Mouse (Mus musculus): ENCODE measurements around the gene Olfr610. TPM values are rescaled to one million over a fixed set of nuclear protein-coding genes. Genes with fewer than 3 reads are reported as not detected.
"Not testable (repeated sequence)": the region's sequence is repeated elsewhere in the genome, so short reads cannot be mapped to it uniquely, and the experiment has no call there.

Gene Olfr610
- polyA plus RNA-seq, 2 experiments, result not detected

DNA sequence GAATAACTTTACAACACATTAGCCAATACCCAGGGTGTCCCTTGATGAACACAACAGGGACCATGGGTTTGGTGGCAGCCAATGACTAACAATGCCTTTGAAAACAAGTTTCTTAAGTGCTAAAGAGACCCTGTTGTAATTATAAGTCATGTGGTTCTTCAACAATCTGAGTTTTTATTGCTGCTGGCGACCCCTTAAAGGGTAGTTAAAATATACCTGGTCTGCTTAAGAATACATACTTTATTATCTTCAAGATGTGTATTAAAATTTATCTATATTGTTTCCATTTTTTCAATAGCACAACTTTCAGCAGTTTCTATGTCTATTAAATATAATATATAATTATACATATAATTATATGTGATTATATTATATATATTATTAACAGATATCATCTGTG, 14.0 kb downstream of the Olfr610 start, which contains the start of gene Olfr609:
Olfr609 (minus strand) TSS at position 101 of the 400 bp plus-strand sequence.
- no peak for ATAC-seq (ENCODE audit: insufficient read depth)
- H3K4me2 ChIP-seq (ENCODE audit: low read depth), result no peak within 1 kb of the TSS
- H3K27me3 ChIP-seq (ENCODE audit: control insufficient read depth, insufficient read depth, low read length), result no peaks in the 10 kb centered on the region
- no peak within 1 kb of the TSS for H3K27ac ChIP-seq
- H3K36me3 ChIP-seq (replicated peaks; ENCODE audit: control insufficient read depth, insufficient read depth, low read depth), result no peaks in the 10 kb centered on the region
- no peak within 1 kb of the TSS for H3K9ac ChIP-seq (replicated peaks)
- DNase-seq (ENCODE audit: low read depth in 3 of 3, low spot score in 3 of 3), result no peak
- H3K4me3 ChIP-seq (ENCODE audit: insufficient read depth in 1 of 2, low read depth in 2 of 2, low read length in 2 of 2), result no peak within 1 kb of the TSS
- TF ChIP-seq EP300 (IDR thresholded peaks at IDR 0.05; ENCODE audit: low read depth), result no peak
- no peak for TF ChIP-seq CTCF (IDR thresholded peaks at IDR 0.05; ENCODE audit: low read depth)
- WGBS (ENCODE audit: insufficient replicate concordance), result 37% methylated on average over 1 of the region's 1 CpGs
- no peaks in the 10 kb centered on the region for H3K4me1 ChIP-seq (replicated peaks; ENCODE audit: control insufficient read depth in 2 of 2, insufficient read depth in 2 of 2, low read length in 1 of 2)
- H3K9me3 ChIP-seq (ENCODE audit: control insufficient read depth, low read length), result no peaks in the 10 kb centered on the region

DNA sequence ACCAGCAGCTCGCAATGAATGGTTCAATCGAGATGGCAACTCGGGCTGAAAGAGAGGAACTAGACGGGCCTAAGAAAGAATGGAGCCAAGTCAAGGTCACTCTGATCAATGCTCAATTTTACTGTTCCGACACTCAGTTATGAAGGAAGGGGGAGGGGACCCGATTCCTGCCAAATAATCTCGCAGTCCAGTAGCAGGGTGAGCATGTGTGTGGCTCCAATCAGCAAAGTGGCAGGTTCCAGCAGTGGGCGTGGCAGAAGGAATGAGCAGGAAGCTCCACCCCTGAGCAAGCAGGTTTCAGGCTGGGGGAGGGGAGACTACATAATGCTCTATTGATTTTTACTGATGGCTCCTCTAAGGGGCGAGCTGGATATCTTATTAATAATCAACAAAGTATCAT, 34.8 kb downstream of the Olfr610 start:
- H3K4me2 ChIP-seq (ENCODE audit: low read depth); H3K36me3 ChIP-seq (replicated peaks; ENCODE audit: control insufficient read depth, insufficient read depth, low read depth); DNase-seq (ENCODE audit: low read depth in 3 of 3, low spot score in 3 of 3); H3K27ac ChIP-seq; H3K27me3 ChIP-seq (ENCODE audit: control insufficient read depth, insufficient read depth, low read length); H3K9me3 ChIP-seq (ENCODE audit: control insufficient read depth, low read length); H3K9ac ChIP-seq (replicated peaks); H3K4me3 ChIP-seq (ENCODE audit: insufficient read depth in 1 of 2, low read depth in 2 of 2, low read length in 2 of 2); ATAC-seq (ENCODE audit: insufficient read depth); H3K4me1 ChIP-seq (replicated peaks; ENCODE audit: control insufficient read depth in 2 of 2, insufficient read depth in 2 of 2, low read length in 1 of 2): not testable (repeated sequence)
- WGBS (ENCODE audit: insufficient replicate concordance), result 61% methylated on average over 9 of the region's 9 CpGs

DNA sequence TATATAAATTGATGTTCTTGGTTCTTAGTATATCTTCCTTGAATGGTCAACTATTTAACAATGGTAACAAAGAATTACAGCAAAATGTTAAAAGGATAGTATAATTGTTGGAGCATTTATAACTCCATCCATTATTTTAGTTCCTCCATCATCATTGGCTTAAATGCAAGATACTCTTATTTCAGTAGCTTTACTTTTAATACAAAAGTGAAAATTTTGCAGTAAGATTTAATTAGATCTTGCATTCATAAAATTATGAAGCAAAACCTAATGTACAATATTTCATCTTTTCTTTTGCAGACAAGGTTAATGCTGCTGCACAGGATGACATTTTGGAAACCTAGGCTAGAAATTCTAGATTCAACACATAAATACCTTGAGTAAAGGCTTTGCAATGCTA, 42.3 kb downstream of the Olfr610 start, which contains the start of gene Olfr608:
Olfr608 (plus strand) TSS at position 301 of the 400 bp plus-strand sequence.
- Histone ChIP-seq H3K36me3 (replicated peaks; ENCODE audit: control insufficient read depth, insufficient read depth, low read depth) (no peaks in the 10 kb centered on the region), H3K9me3 (ENCODE audit: control insufficient read depth, low read length) (no peaks in the 10 kb centered on the region), H3K4me2 (ENCODE audit: low read depth) (no peak within 1 kb of the TSS), H3K9ac (replicated peaks) (no peak within 1 kb of the TSS), H3K4me3 (ENCODE audit: insufficient read depth in 1 of 2, low read depth in 2 of 2, low read length in 2 of 2) (no peak within 1 kb of the TSS), H3K27me3 (ENCODE audit: control insufficient read depth, insufficient read depth, low read length) (no peaks in the 10 kb centered on the region), H3K27ac (no peak within 1 kb of the TSS), H3K4me1 (replicated peaks; ENCODE audit: control insufficient read depth in 2 of 2, insufficient read depth in 2 of 2, low read length in 1 of 2) (no peaks in the 10 kb centered on the region)
- no peak for DNase-seq (ENCODE audit: low read depth in 3 of 3, low spot score in 3 of 3)
- TF ChIP-seq EP300 (IDR thresholded peaks at IDR 0.05; ENCODE audit: low read depth), result no peak
- no peak for TF ChIP-seq CTCF (IDR thresholded peaks at IDR 0.05; ENCODE audit: low read depth)
- ATAC-seq (ENCODE audit: insufficient read depth), result no peak

GRCm38 (mm10) chr7:103460590-103460989, 51.3 kb downstream of the Olfr610 start:
- H3K27me3 ChIP-seq (ENCODE audit: control insufficient read depth, insufficient read depth, low read length), result no peaks in the 10 kb centered on the region
- no peak for DNase-seq (ENCODE audit: low read depth in 3 of 3, low spot score in 3 of 3)
- no peaks in the 10 kb centered on the region for H3K36me3 ChIP-seq (replicated peaks; ENCODE audit: control insufficient read depth, insufficient read depth, low read depth)
- no peak overlapping the region for H3K4me2 ChIP-seq (ENCODE audit: low read depth)
- no peak overlapping the region for H3K4me3 ChIP-seq (ENCODE audit: insufficient read depth in 1 of 2, low read depth in 2 of 2, low read length in 2 of 2)
- H3K27ac ChIP-seq, result no peak overlapping the region
- no peaks in the 10 kb centered on the region for H3K4me1 ChIP-seq (replicated peaks; ENCODE audit: control insufficient read depth in 2 of 2, insufficient read depth in 2 of 2, low read length in 1 of 2)
- no peak for ATAC-seq (ENCODE audit: insufficient read depth)
- H3K9ac ChIP-seq (replicated peaks), result no peak overlapping the region
- no peak for TF ChIP-seq EP300 (IDR thresholded peaks at IDR 0.05; ENCODE audit: low read depth)
- TF ChIP-seq CTCF (IDR thresholded peaks at IDR 0.05; ENCODE audit: low read depth), result no peak
- 73% methylated on average over 5 of the region's 5 CpGs for WGBS (ENCODE audit: insufficient replicate concordance)
- H3K9me3 ChIP-seq (ENCODE audit: control insufficient read depth, low read length), result no peaks in the 10 kb centered on the region

Other genes with a start within 250 kb of the Olfr610 start
- gene Olfr596, start 206.5 kb downstream of the Olfr610 start, polyA plus RNA-seq (2012; rRNA removed), result not detected in 2 replicates
- gene Olfr596, start 206.5 kb downstream of the Olfr610 start, polyA plus RNA-seq (2014; fragmentation: Nextera tagmentation; extraction: Ambion mirVana), result not detected in 2 replicates
- gene Olfr597, start 195.8 kb downstream of the Olfr610 start, polyA plus RNA-seq (2012; rRNA removed), result not detected in 2 replicates
- not detected in 2 replicates for gene Olfr597, start 195.8 kb downstream of the Olfr610 start, polyA plus RNA-seq (2014; fragmentation: Nextera tagmentation; extraction: Ambion mirVana)
- not detected in 2 replicates for gene Olfr598, start 188.6 kb downstream of the Olfr610 start, polyA plus RNA-seq (2012; rRNA removed)
- gene Olfr598, start 188.6 kb downstream of the Olfr610 start, polyA plus RNA-seq (2014; fragmentation: Nextera tagmentation; extraction: Ambion mirVana), result not detected in 2 replicates
- not detected in 2 replicates for gene Olfr599, start 176.2 kb downstream of the Olfr610 start, polyA plus RNA-seq (2012; rRNA removed)
- not detected in 2 replicates for gene Olfr599, start 176.2 kb downstream of the Olfr610 start, polyA plus RNA-seq (2014; fragmentation: Nextera tagmentation; extraction: Ambion mirVana)
- gene Olfr600, start 162.5 kb downstream of the Olfr610 start, polyA plus RNA-seq (2012; rRNA removed), result not detected in 2 replicates
- not detected in 2 replicates for gene Olfr600, start 162.5 kb downstream of the Olfr610 start, polyA plus RNA-seq (2014; fragmentation: Nextera tagmentation; extraction: Ambion mirVana)
- gene Olfr601, start 149.5 kb downstream of the Olfr610 start, polyA plus RNA-seq (2012; rRNA removed), result not detected in 2 replicates
- not detected in 2 replicates for gene Olfr601, start 149.5 kb downstream of the Olfr610 start, polyA plus RNA-seq (2014; fragmentation: Nextera tagmentation; extraction: Ambion mirVana)
- gene Olfr603, start 125.9 kb downstream of the Olfr610 start, polyA plus RNA-seq (2012; rRNA removed), result not detected in 2 replicates
- gene Olfr603, start 125.9 kb downstream of the Olfr610 start, polyA plus RNA-seq (2014; fragmentation: Nextera tagmentation; extraction: Ambion mirVana), result not detected in 2 replicates
- not detected in 2 replicates for gene Usp17lc, start 97.0 kb downstream of the Olfr610 start, polyA plus RNA-seq (2012; rRNA removed)
- not detected in 2 replicates for gene Usp17lc, start 97.0 kb downstream of the Olfr610 start, polyA plus RNA-seq (2014; fragmentation: Nextera tagmentation; extraction: Ambion mirVana)
- gene Olfr605, start 66.7 kb downstream of the Olfr610 start, polyA plus RNA-seq (2012; rRNA removed), result not detected in 2 replicates
- not detected in 2 replicates for gene Olfr605, start 66.7 kb downstream of the Olfr610 start, polyA plus RNA-seq (2014; fragmentation: Nextera tagmentation; extraction: Ambion mirVana)
- gene Olfr606, start 63.1 kb downstream of the Olfr610 start, polyA plus RNA-seq (2012; rRNA removed), result not detected in 2 replicates
- gene Olfr606, start 63.1 kb downstream of the Olfr610 start, polyA plus RNA-seq (2014; fragmentation: Nextera tagmentation; extraction: Ambion mirVana), result not detected in 2 replicates
- gene Olfr607, start 48.0 kb downstream of the Olfr610 start, polyA plus RNA-seq (2012; rRNA removed), result not detected in 2 replicates
- gene Olfr607, start 48.0 kb downstream of the Olfr610 start, polyA plus RNA-seq (2014; fragmentation: Nextera tagmentation; extraction: Ambion mirVana), result not detected in 2 replicates
- not detected in 2 replicates for gene Olfr608, start 42.2 kb downstream of the Olfr610 start, polyA plus RNA-seq (2012; rRNA removed)
- not detected in 2 replicates for gene Olfr608, start 42.2 kb downstream of the Olfr610 start, polyA plus RNA-seq (2014; fragmentation: Nextera tagmentation; extraction: Ambion mirVana)
- gene Olfr609, start 14.1 kb downstream of the Olfr610 start, polyA plus RNA-seq (2012; rRNA removed), result not detected in 2 replicates
- not detected in 2 replicates for gene Olfr609, start 14.1 kb downstream of the Olfr610 start, polyA plus RNA-seq (2014; fragmentation: Nextera tagmentation; extraction: Ambion mirVana)
- not detected in 2 replicates for gene Olfr611, start 8.7 kb upstream of the Olfr610 start, polyA plus RNA-seq (2012; rRNA removed)
- gene Olfr611, start 8.7 kb upstream of the Olfr610 start, polyA plus RNA-seq (2014; fragmentation: Nextera tagmentation; extraction: Ambion mirVana), result not detected in 2 replicates
- gene Olfr612, start 30.6 kb upstream of the Olfr610 start, polyA plus RNA-seq (2012; rRNA removed), result not detected in 2 replicates
- not detected in 2 replicates for gene Olfr612, start 30.6 kb upstream of the Olfr610 start, polyA plus RNA-seq (2014; fragmentation: Nextera tagmentation; extraction: Ambion mirVana)
- not detected in 2 replicates for gene Olfr613, start 36.0 kb upstream of the Olfr610 start, polyA plus RNA-seq (2012; rRNA removed)
- not detected in 2 replicates for gene Olfr613, start 36.0 kb upstream of the Olfr610 start, polyA plus RNA-seq (2014; fragmentation: Nextera tagmentation; extraction: Ambion mirVana)
- gene Olfr615, start 44.0 kb upstream of the Olfr610 start, polyA plus RNA-seq (2012; rRNA removed), result not detected in 2 replicates
- gene Olfr615, start 44.0 kb upstream of the Olfr610 start, polyA plus RNA-seq (2014; fragmentation: Nextera tagmentation; extraction: Ambion mirVana), result not detected in 2 replicates
- gene Olfr616, start 57.0 kb upstream of the Olfr610 start, polyA plus RNA-seq (2012; rRNA removed), result not detected in 2 replicates
- not detected in 2 replicates for gene Olfr616, start 57.0 kb upstream of the Olfr610 start, polyA plus RNA-seq (2014; fragmentation: Nextera tagmentation; extraction: Ambion mirVana)
- gene Olfr617, start 60.9 kb upstream of the Olfr610 start, polyA plus RNA-seq (2012; rRNA removed), result not detected in 2 replicates
- not detected in 2 replicates for gene Olfr617, start 60.9 kb upstream of the Olfr610 start, polyA plus RNA-seq (2014; fragmentation: Nextera tagmentation; extraction: Ambion mirVana)
- gene Olfr618, start 78.0 kb upstream of the Olfr610 start, polyA plus RNA-seq (2012; rRNA removed), result not detected in 2 replicates
- gene Olfr618, start 78.0 kb upstream of the Olfr610 start, polyA plus RNA-seq (2014; fragmentation: Nextera tagmentation; extraction: Ambion mirVana), result not detected in 2 replicates
- gene Olfr619, start 88.5 kb upstream of the Olfr610 start, polyA plus RNA-seq (2012; rRNA removed), result not detected in 2 replicates
- gene Olfr619, start 88.5 kb upstream of the Olfr610 start, polyA plus RNA-seq (2014; fragmentation: Nextera tagmentation; extraction: Ambion mirVana), result not detected in 2 replicates
- not detected in 2 replicates for gene Olfr620, start 100.4 kb upstream of the Olfr610 start, polyA plus RNA-seq (2012; rRNA removed)
- gene Olfr620, start 100.4 kb upstream of the Olfr610 start, polyA plus RNA-seq (2014; fragmentation: Nextera tagmentation; extraction: Ambion mirVana), result not detected in 2 replicates
- gene Olfr622, start 130.6 kb upstream of the Olfr610 start, polyA plus RNA-seq (2012; rRNA removed), result not detected in 2 replicates
- gene Olfr622, start 130.6 kb upstream of the Olfr610 start, polyA plus RNA-seq (2014; fragmentation: Nextera tagmentation; extraction: Ambion mirVana), result not detected in 2 replicates
- gene Olfr623, start 151.6 kb upstream of the Olfr610 start, polyA plus RNA-seq (2012; rRNA removed), result not detected in 2 replicates
- not detected in 2 replicates for gene Olfr623, start 151.6 kb upstream of the Olfr610 start, polyA plus RNA-seq (2014; fragmentation: Nextera tagmentation; extraction: Ambion mirVana)
- 0.01 TPM in 2 replicates for gene Olfr624, start 159.1 kb upstream of the Olfr610 start, polyA plus RNA-seq (2012; rRNA removed)
- not detected in 2 replicates for gene Olfr624, start 159.1 kb upstream of the Olfr610 start, polyA plus RNA-seq (2014; fragmentation: Nextera tagmentation; extraction: Ambion mirVana)
- gene Olfr625-ps1, start 170.6 kb upstream of the Olfr610 start, polyA plus RNA-seq (2012; rRNA removed), result not detected in 2 replicates
- not detected in 2 replicates for gene Olfr625-ps1, start 170.6 kb upstream of the Olfr610 start, polyA plus RNA-seq (2014; fragmentation: Nextera tagmentation; extraction: Ambion mirVana)
- not detected in 2 replicates for gene Olfr243, start 202.5 kb upstream of the Olfr610 start, polyA plus RNA-seq (2012; rRNA removed)
- gene Olfr243, start 202.5 kb upstream of the Olfr610 start, polyA plus RNA-seq (2014; fragmentation: Nextera tagmentation; extraction: Ambion mirVana), result not detected in 2 replicates
- not detected in 2 replicates for gene Olfr628, start 218.3 kb upstream of the Olfr610 start, polyA plus RNA-seq (2012; rRNA removed)
- gene Olfr628, start 218.3 kb upstream of the Olfr610 start, polyA plus RNA-seq (2014; fragmentation: Nextera tagmentation; extraction: Ambion mirVana), result not detected in 2 replicates
- 0.08 TPM in 1 of 2 replicates, not detected in the other for gene Olfr629, start 232.8 kb upstream of the Olfr610 start, polyA plus RNA-seq (2012; rRNA removed)
- gene Olfr629, start 232.8 kb upstream of the Olfr610 start, polyA plus RNA-seq (2014; fragmentation: Nextera tagmentation; extraction: Ambion mirVana), result 0.18 and 0.22 TPM in 2 replicates
- 0.03 TPM in 2 replicates for gene Olfr630, start 245.2 kb upstream of the Olfr610 start, polyA plus RNA-seq (2012; rRNA removed)
- not detected in 2 replicates for gene Olfr630, start 245.2 kb upstream of the Olfr610 start, polyA plus RNA-seq (2014; fragmentation: Nextera tagmentation; extraction: Ambion mirVana)

All from liver, embryonic 14.5 days (tissue).